Mouse (Mus musculus): ENCODE data around the gene Arid1b. TPM values are rescaled to one million over a fixed set of nuclear protein-coding genes. Genes with fewer than 3 reads are reported as not detected.

Gene Arid1b
- 2.9 and 3.1 TPM in 2 replicates for polyA plus RNA-seq (2015; fragmentation: Nextera tagmentation; extraction: Ambion mirVana)

- Histone ChIP-seq H3K27ac (replicated peaks) (peak within 1 kb of the TSS; percentile 95), H3K36me3 (replicated peaks) (no peaks in the 10 kb centered on the region), H3K4me3 (replicated peaks) (peak within 1 kb of the TSS; percentile 94), H3K9ac (peak within 1 kb of the TSS; percentile 96), H3K9me3 (replicated peaks) (no peaks in the 10 kb centered on the region), H3K4me2 (peak within 1 kb of the TSS; percentile 90), H3K27me3 (no peaks in the 10 kb centered on the region), H3K4me1 (replicated peaks) (peaks cover 17% of the 10 kb centered on the region)
- peak; percentile 58 for ATAC-seq (ENCODE audit: insufficient read depth)
- WGBS (ENCODE audit: insufficient replicate concordance): under 1% methylated on average over 56 of the region's 58 CpGs
These were observed at the start of gene Arid1b for GRCm38 (mm10) chr17:4993840-4994503. TSS of gene Arid1b (plus strand) at chr17:4994332.

- 75% methylated on average over 6 of the region's 6 CpGs for WGBS (ENCODE audit: insufficient replicate concordance)
- Histone ChIP-seq H3K9me3 (replicated peaks) (no peaks in the 10 kb centered on the region), H3K4me2 (no peak overlapping the region), H3K4me1 (replicated peaks) (peaks cover 6% of the 10 kb centered on the region; the same call in 1 of the 2 replicates), H3K9ac (no peak overlapping the region), H3K27ac (replicated peaks) (no peak overlapping the region), H3K27me3 (no peaks in the 10 kb centered on the region), H3K36me3 (replicated peaks) (no peaks in the 10 kb centered on the region), H3K4me3 (replicated peaks) (no peak overlapping the region)
- ATAC-seq (ENCODE audit: insufficient read depth): no peak
These were observed 48.8 kb upstream of the Arid1b start for GRCm38 (mm10) chr17:4945311-4945751.

- Histone ChIP-seq H3K4me3 (replicated peaks) (no peak overlapping the region), H3K4me2 (no peak overlapping the region), H3K27me3 (no peaks in the 10 kb centered on the region), H3K4me1 (replicated peaks) (peaks cover 6% of the 10 kb centered on the region; the same call in 1 of the 2 replicates), H3K36me3 (replicated peaks) (no peaks in the 10 kb centered on the region), H3K9ac (no peak overlapping the region), H3K27ac (replicated peaks) (no peak overlapping the region), H3K9me3 (replicated peaks) (no peaks in the 10 kb centered on the region)
- ATAC-seq (ENCODE audit: insufficient read depth): no peak
- 22% methylated on average over 11 of the region's 11 CpGs for WGBS (ENCODE audit: insufficient replicate concordance)
These were observed 48.2 kb upstream of the Arid1b start for GRCm38 (mm10) chr17:4945871-4946331.

- H3K36me3 ChIP-seq (replicated peaks): no peaks in the 10 kb centered on the region
- H3K27ac ChIP-seq (replicated peaks): no peak overlapping the region
- WGBS (ENCODE audit: insufficient replicate concordance): 23% methylated on average over 12 of the region's 12 CpGs
- H3K9ac ChIP-seq: no peak overlapping the region
- no peak for ATAC-seq (ENCODE audit: insufficient read depth)
- H3K27me3 ChIP-seq: no peaks in the 10 kb centered on the region
- H3K9me3 ChIP-seq (replicated peaks): no peaks in the 10 kb centered on the region
- H3K4me1 ChIP-seq (replicated peaks): peaks cover 6% of the 10 kb centered on the region; the same call in 1 of the 2 replicates
- no peak overlapping the region for H3K4me3 ChIP-seq (replicated peaks)
- H3K4me2 ChIP-seq: peak overlapping the region; percentile 37
These were observed 47.6 kb upstream of the Arid1b start for GRCm38 (mm10) chr17:4946421-4946974.

- no peak for ATAC-seq (ENCODE audit: insufficient read depth)
- Histone ChIP-seq H3K36me3 (replicated peaks) (no peaks in the 10 kb centered on the region), H3K4me1 (replicated peaks) (peaks cover 6% of the 10 kb centered on the region; the same call in 1 of the 2 replicates), H3K27ac (replicated peaks) (no peak overlapping the region), H3K4me3 (replicated peaks) (no peak overlapping the region), H3K27me3 (no peaks in the 10 kb centered on the region), H3K9me3 (replicated peaks) (no peaks in the 10 kb centered on the region), H3K9ac (no peak overlapping the region), H3K4me2 (peak overlapping the region; percentile 37; the same call in 1 of the 2 replicates)
- WGBS (ENCODE audit: insufficient replicate concordance): 35% methylated on average over 3 of the region's 3 CpGs
These were observed 47.1 kb upstream of the Arid1b start for GRCm38 (mm10) chr17:4947013-4947412.

GRCm38 (mm10) chr17:4947439-4947838 lies 46.7 kb upstream of the Arid1b start:
- no peak overlapping the region for H3K27ac ChIP-seq (replicated peaks)
- WGBS (ENCODE audit: insufficient replicate concordance): 43% methylated on average over 2 of the region's 2 CpGs
- peaks cover 6% of the 10 kb centered on the region; the same call in 1 of the 2 replicates for H3K4me1 ChIP-seq (replicated peaks)
- H3K36me3 ChIP-seq (replicated peaks): no peaks in the 10 kb centered on the region
- H3K4me3 ChIP-seq (replicated peaks): no peak overlapping the region
- no peak overlapping the region for H3K9ac ChIP-seq
- ATAC-seq (ENCODE audit: insufficient read depth): no peak
- H3K9me3 ChIP-seq (replicated peaks): no peaks in the 10 kb centered on the region
- H3K4me2 ChIP-seq: no peak overlapping the region
- H3K27me3 ChIP-seq: no peaks in the 10 kb centered on the region

- H3K4me3 ChIP-seq (replicated peaks): no peak overlapping the region
- H3K4me1 ChIP-seq (replicated peaks): peaks cover 6% of the 10 kb centered on the region; the same call in 1 of the 2 replicates
- H3K27ac ChIP-seq (replicated peaks): no peak overlapping the region
- no peaks in the 10 kb centered on the region for H3K9me3 ChIP-seq (replicated peaks)
- no peaks in the 10 kb centered on the region for H3K36me3 ChIP-seq (replicated peaks)
- H3K9ac ChIP-seq: no peak overlapping the region
- no peak for ATAC-seq (ENCODE audit: insufficient read depth)
- WGBS (ENCODE audit: insufficient replicate concordance): 52% methylated on average over 3 of the region's 3 CpGs
- no peak overlapping the region for H3K4me2 ChIP-seq
- H3K27me3 ChIP-seq: no peaks in the 10 kb centered on the region
These were observed 45.6 kb upstream of the Arid1b start for GRCm38 (mm10) chr17:4948501-4948900.

- 75% methylated on average over 4 of the region's 4 CpGs for WGBS (ENCODE audit: insufficient replicate concordance)
These were observed 39.7 kb upstream of the Arid1b start for GRCm38 (mm10) chr17:4954431-4954830.

GRCm38 (mm10) chr17:4964192-4964877 lies 29.8 kb upstream of the Arid1b start:
- no peak for ATAC-seq (ENCODE audit: insufficient read depth)
- WGBS (ENCODE audit: insufficient replicate concordance): 67% methylated on average over 10 of the region's 10 CpGs
- Histone ChIP-seq H3K9ac (no peak overlapping the region), H3K36me3 (replicated peaks) (no peaks in the 10 kb centered on the region), H3K4me2 (no peak overlapping the region), H3K4me3 (replicated peaks) (no peak overlapping the region), H3K27ac (replicated peaks) (no peak overlapping the region), H3K4me1 (replicated peaks) (no peaks in the 10 kb centered on the region), H3K9me3 (replicated peaks) (no peaks in the 10 kb centered on the region), H3K27me3 (no peaks in the 10 kb centered on the region)

More at GRCm38 (mm10) chr17:4954431-4954830, 39.7 kb upstream of the Arid1b start:
- no peaks in the 10 kb centered on the region for H3K4me1 ChIP-seq (replicated peaks)
- no peak overlapping the region for H3K9ac ChIP-seq
- no peaks in the 10 kb centered on the region for H3K9me3 ChIP-seq (replicated peaks)
- H3K27me3 ChIP-seq: no peaks in the 10 kb centered on the region; the same call in 1 of the 2 replicates
- no peak overlapping the region for H3K4me3 ChIP-seq (replicated peaks)
- no peak overlapping the region for H3K4me2 ChIP-seq
- no peaks in the 10 kb centered on the region for H3K36me3 ChIP-seq (replicated peaks)
- no peak for ATAC-seq (ENCODE audit: insufficient read depth)
- no peak overlapping the region for H3K27ac ChIP-seq (replicated peaks)

GRCm38 (mm10) chr17:4967201-4967600 lies 26.9 kb upstream of the Arid1b start:
- Histone ChIP-seq H3K4me1 (replicated peaks) (no peaks in the 10 kb centered on the region), H3K4me2 (no peak overlapping the region), H3K27ac (replicated peaks) (no peak overlapping the region), H3K9ac (no peak overlapping the region), H3K9me3 (replicated peaks) (no peaks in the 10 kb centered on the region), H3K27me3 (no peaks in the 10 kb centered on the region), H3K4me3 (replicated peaks) (no peak overlapping the region), H3K36me3 (replicated peaks) (no peaks in the 10 kb centered on the region)
- WGBS (ENCODE audit: insufficient replicate concordance): 48% methylated on average over 4 of the region's 4 CpGs
- ATAC-seq (ENCODE audit: insufficient read depth): no peak

- Histone ChIP-seq H3K4me1 (replicated peaks) (no peaks in the 10 kb centered on the region), H3K36me3 (replicated peaks) (no peaks in the 10 kb centered on the region), H3K9ac (no peak overlapping the region), H3K4me3 (replicated peaks) (no peak overlapping the region), H3K9me3 (replicated peaks) (no peaks in the 10 kb centered on the region), H3K4me2 (no peak overlapping the region), H3K27me3 (no peaks in the 10 kb centered on the region), H3K27ac (replicated peaks) (no peak overlapping the region)
- no peak for ATAC-seq (ENCODE audit: insufficient read depth)
- 73% methylated on average over 3 of the region's 3 CpGs for WGBS (ENCODE audit: insufficient replicate concordance)
These were observed 26.1 kb upstream of the Arid1b start for GRCm38 (mm10) chr17:4968035-4968434.

All from liver, embryonic 15.5 days (tissue).